Mouse (Mus musculus): ENCODE results near the gene Mipol1. TPM values are rescaled to one million over a fixed set of nuclear protein-coding genes. Genes with fewer than 3 reads are reported as not detected.
A peak's percentile ranks its signal among the peaks of the same experiment; 100 is the strongest.

Gene Mipol1
- polyA plus RNA-seq, 1 experiment from 2014 or later = 4.8 TPM

DNA sequence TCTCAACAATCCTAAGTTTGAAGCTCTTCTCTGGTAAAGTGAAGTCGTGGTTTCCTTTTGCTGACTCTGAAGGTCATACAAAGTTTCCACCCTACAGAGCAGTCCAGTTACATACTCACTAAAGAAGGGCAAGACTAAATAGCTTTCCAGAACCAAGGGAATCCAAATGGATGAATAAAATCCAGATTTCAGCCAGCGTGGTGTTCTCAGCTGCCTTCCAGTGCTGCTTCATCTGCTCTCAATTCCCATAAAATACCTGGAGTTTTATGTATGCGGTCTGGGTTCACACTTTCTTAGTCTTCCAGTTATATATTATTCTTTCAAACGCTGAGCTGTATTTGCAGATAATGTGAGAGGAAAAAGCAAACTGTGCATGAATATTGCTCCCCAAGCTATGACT lies 280.9 kb downstream of the Mipol1 start:
- Histone ChIP-seq H3K4me1 (replicated peaks) (no peaks in the 10 kb centered on the region), H3K4me3 (no peak overlapping the region), H3K4me2 (no peak overlapping the region), H3K27me3 (peaks cover 3% of the 10 kb centered on the region; the same call in 1 of the 2 replicates), H3K9me3 (no peaks in the 10 kb centered on the region), H3K27ac (replicated peaks) (no peak overlapping the region), H3K36me3 (no peaks in the 10 kb centered on the region), H3K9ac (no peak overlapping the region)
- WGBS = 84% methylated on average over 4 of the region's 4 CpGs
- no peak for ATAC-seq (ENCODE audit: low read depth)

DNA sequence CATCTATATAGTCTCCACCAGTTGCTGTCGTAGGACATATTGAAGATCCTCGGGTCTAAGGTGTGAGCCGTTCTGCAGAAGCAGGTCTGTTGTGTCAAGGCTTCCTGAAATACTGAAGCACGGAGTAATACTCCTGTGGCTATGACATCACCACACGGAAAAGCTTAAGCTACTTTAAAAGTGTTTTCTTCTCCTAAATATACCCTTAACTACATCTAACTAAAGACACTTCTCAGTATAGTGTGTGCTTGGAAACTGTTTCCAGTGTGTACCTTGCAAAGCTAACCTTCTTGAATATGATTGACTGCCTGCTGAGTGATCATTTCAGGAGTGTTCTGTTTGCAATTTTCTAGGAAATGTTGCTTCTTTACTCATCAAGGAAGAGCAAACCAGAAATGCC lies 281.3 kb downstream of the Mipol1 start:
- Histone ChIP-seq H3K36me3 (no peaks in the 10 kb centered on the region), H3K4me2 (no peak overlapping the region), H3K9me3 (no peaks in the 10 kb centered on the region), H3K4me1 (replicated peaks) (no peaks in the 10 kb centered on the region), H3K27me3 (peaks cover 3% of the 10 kb centered on the region; the same call in 1 of the 2 replicates), H3K27ac (replicated peaks) (no peak overlapping the region), H3K4me3 (no peak overlapping the region), H3K9ac (no peak overlapping the region)
- ATAC-seq (ENCODE audit: low read depth) = no peak
- whole genome bisulfite sequencing = 83% methylated on average over 5 of the region's 5 CpGs

DNA sequence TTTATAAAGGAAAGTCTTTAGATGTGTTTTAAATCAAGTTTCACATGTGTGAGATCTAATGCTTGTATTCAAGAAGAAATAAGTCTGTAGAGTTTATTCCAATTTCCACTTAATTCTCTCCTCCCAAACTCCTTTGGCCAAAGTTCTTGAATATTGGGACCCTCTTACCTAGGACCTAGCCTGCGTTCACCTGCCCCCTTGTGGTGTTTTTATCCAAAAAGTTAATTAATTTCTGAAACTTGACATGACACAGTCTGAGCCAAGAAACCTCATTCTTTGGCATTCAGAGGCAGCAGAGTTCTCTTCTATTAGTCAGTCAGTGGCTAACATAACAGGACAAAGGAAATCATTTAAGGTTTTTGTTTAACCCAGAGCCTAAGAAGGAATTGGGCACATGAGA lies 284.3 kb downstream of the Mipol1 start:
- H3K4me3 ChIP-seq = no peak overlapping the region
- 75% methylated on average over 1 of the region's 1 CpGs for WGBS
- H3K27me3 ChIP-seq = peaks cover 3% of the 10 kb centered on the region; the same call in 1 of the 2 replicates
- H3K4me1 ChIP-seq (replicated peaks) = no peaks in the 10 kb centered on the region
- no peaks in the 10 kb centered on the region for H3K36me3 ChIP-seq
- H3K27ac ChIP-seq (replicated peaks) = no peak overlapping the region
- no peaks in the 10 kb centered on the region for H3K9me3 ChIP-seq
- H3K4me2 ChIP-seq = no peak overlapping the region
- H3K9ac ChIP-seq = no peak overlapping the region
- ATAC-seq (ENCODE audit: low read depth) = no peak

DNA sequence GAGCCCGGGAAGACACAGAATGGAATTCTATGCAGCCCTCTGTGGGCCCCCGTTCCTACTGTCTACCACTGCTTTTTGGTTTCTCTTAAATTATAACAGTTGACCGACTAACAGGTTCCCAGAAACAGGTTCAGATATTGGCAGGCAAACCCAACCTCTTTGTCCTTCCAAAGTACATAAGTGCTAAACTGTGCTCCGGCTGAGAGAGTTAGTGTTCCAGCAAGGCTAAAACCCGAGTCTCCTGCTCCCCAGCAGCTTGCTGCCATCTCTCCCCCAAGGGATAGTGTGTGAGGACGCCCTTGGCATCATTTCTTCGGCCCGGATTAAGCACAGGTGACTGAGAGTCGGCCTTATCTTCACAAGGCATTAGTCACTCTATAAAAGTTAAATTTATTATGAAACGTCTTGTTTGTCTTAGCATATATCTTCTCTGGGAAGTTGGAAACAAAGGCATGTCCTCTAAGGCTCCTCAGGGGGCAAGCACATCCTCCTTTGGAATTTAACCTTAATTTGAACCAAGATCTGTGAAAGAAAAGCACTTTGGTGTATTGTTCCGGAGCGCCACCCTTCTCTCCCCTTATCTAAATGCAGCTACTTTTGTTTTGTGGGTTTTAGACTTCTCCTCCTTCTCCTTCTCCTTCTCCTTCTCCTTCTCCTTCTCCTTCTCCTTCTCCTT lies 285.6 kb downstream of the Mipol1 start:
- H3K9ac ChIP-seq = no peak overlapping the region
- no peaks in the 10 kb centered on the region for H3K4me1 ChIP-seq (replicated peaks)
- WGBS = 39% methylated on average over 12 of the region's 12 CpGs
- no peak overlapping the region for H3K4me3 ChIP-seq
- H3K27ac ChIP-seq (replicated peaks) = no peak overlapping the region
- no peak for ATAC-seq (ENCODE audit: low read depth)
- H3K4me2 ChIP-seq = no peak overlapping the region
- H3K36me3 ChIP-seq = no peaks in the 10 kb centered on the region
- no peaks in the 10 kb centered on the region for H3K9me3 ChIP-seq
- peaks cover 3% of the 10 kb centered on the region; the same call in 1 of the 2 replicates for H3K27me3 ChIP-seq

DNA sequence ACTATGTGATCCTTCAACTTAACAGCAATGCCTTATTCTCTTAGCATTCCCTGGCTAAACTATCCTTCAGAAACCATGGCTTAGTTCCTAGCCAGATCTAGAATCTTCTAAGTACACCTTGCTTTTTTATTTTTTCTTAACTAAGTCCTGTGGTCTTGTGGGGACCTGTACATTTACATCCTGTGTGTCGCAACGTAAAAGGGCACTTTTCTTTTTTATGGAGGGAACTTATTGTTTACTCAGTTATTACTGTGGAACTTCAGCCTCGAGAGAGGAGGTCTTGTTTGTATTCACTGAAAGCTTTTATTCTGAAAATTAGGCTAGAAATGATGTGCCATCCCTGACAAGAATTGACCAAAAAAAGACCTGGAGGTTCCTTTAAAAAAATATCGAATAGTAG lies 298.1 kb downstream of the Mipol1 start:
- no peak for ATAC-seq (ENCODE audit: low read depth)
- Histone ChIP-seq H3K9me3 (no peaks in the 10 kb centered on the region), H3K27me3 (peaks cover 71% of the 10 kb centered on the region), H3K27ac (replicated peaks) (no peak overlapping the region), H3K4me1 (replicated peaks) (peaks cover 5% of the 10 kb centered on the region; the same call in 1 of the 2 replicates), H3K4me3 (no peak overlapping the region), H3K9ac (no peak overlapping the region), H3K4me2 (no peak overlapping the region), H3K36me3 (no peaks in the 10 kb centered on the region)
- 82% methylated on average over 4 of the region's 4 CpGs for WGBS

DNA sequence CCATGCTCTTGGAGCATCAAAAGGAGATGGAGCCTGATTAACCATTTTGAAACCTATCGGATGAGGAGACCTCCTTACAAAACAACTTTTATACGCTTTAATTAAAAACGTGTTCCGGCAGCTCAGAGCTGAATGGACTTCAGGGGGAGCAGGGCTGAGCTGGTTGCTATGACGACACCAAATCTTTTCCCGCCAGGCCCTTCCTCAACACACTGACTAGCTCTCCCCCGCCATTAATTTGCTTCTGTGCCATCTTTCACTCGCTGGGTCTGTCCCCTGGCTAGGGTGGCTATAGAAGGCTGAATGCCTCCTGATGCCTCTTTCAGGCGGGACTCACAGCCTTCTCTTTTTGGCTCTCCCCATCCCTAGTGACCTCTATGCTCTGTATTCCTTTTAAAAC lies 300.2 kb downstream of the Mipol1 start:
- H3K4me1 ChIP-seq (replicated peaks) = peaks cover 13% of the 10 kb centered on the region
- no peaks in the 10 kb centered on the region for H3K36me3 ChIP-seq
- WGBS = 8% methylated on average over 9 of the region's 9 CpGs
- H3K9me3 ChIP-seq = no peaks in the 10 kb centered on the region
- no peak overlapping the region for H3K27ac ChIP-seq (replicated peaks)
- no peak overlapping the region for H3K4me3 ChIP-seq
- no peak overlapping the region for H3K9ac ChIP-seq
- H3K4me2 ChIP-seq = no peak overlapping the region
- H3K27me3 ChIP-seq = peaks cover 89% of the 10 kb centered on the region
- 0 out of 2 replicates have a peak, but pooled peaks have one; percentile 70 for ATAC-seq (ENCODE audit: low read depth)

DNA sequence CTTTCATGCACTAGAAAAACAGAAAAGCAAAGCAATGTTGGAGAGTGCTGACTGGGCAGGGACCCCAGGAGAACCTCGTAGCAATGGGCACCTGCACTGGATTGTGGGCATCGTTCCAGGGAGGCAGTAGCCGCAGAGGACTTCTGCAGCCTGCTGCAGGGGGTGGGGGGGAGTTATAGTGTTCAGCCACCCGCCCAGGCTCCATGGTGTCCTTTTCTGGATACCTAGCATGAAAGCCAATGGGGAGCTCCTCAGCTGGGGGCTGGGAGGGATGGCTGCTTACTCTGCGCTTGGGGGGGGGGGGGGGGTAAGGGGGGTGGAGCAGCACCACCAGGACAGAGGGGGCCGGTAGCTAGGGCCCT lies 304.3 kb downstream of the Mipol1 start:
- ATAC-seq (ENCODE audit: low read depth) = peak; percentile 30; the same call in 1 of the 2 replicates

DNA sequence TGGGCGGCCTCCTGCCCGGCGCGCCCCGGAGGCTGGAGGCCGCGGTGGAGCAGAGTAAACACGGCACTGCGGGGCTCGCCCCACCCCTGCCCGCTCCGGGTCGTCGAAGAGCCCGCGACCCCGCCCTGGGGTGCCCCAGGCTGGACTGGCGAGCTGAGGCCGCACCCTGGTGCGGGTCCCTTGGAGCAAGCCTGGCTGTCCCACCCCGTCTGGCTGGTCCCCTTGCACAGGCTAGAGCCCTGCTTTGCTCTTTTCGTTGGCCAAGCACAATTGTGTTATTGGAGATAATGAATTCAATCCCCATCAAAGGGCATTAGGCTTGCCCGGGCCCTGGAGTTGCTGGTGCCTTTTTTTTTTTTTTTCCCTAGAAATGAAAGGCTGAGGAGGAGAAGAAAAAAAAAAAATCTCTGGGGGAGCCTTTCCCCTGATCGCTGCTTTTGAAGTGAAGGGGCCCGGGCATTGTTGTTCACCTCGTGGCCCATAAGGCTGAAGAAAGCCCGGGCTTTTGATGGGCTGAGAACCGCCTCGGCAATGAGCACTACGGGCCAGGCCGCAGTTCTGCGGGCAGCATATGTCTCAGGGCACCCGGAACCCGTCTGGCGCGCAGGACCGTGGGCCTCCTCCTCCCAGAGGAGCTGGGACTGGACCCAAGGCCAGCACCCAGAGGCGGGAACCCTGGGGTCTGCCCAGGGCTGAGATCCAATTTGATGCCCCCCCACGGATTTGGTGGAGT lies 304.8 kb downstream of the Mipol1 start:
- H3K36me3 ChIP-seq = no peaks in the 10 kb centered on the region
- peak; percentile 44 for ATAC-seq (ENCODE audit: low read depth)
- H3K9me3 ChIP-seq = no peaks in the 10 kb centered on the region
- WGBS = under 1% methylated on average over 39 of the region's 39 CpGs
- H3K9ac ChIP-seq = no peak overlapping the region
- peaks cover 22% of the 10 kb centered on the region for H3K4me1 ChIP-seq (replicated peaks)
- H3K27ac ChIP-seq (replicated peaks) = no peak overlapping the region
- H3K4me3 ChIP-seq = no peak overlapping the region
- H3K27me3 ChIP-seq = peaks cover 97% of the 10 kb centered on the region
- H3K4me2 ChIP-seq = no peak overlapping the region

More for the DNA sequence above, 304.3 kb downstream of the Mipol1 start:
- H3K27me3 ChIP-seq = peaks cover 97% of the 10 kb centered on the region
- H3K27ac ChIP-seq (replicated peaks) = no peak overlapping the region
- no peak overlapping the region for H3K4me2 ChIP-seq
- WGBS = 1% methylated on average over 6 of the region's 6 CpGs
- H3K4me1 ChIP-seq (replicated peaks) = peaks cover 22% of the 10 kb centered on the region
- no peaks in the 10 kb centered on the region for H3K9me3 ChIP-seq
- no peaks in the 10 kb centered on the region for H3K36me3 ChIP-seq
- H3K4me3 ChIP-seq = no peak overlapping the region
- no peak overlapping the region for H3K9ac ChIP-seq

DNA sequence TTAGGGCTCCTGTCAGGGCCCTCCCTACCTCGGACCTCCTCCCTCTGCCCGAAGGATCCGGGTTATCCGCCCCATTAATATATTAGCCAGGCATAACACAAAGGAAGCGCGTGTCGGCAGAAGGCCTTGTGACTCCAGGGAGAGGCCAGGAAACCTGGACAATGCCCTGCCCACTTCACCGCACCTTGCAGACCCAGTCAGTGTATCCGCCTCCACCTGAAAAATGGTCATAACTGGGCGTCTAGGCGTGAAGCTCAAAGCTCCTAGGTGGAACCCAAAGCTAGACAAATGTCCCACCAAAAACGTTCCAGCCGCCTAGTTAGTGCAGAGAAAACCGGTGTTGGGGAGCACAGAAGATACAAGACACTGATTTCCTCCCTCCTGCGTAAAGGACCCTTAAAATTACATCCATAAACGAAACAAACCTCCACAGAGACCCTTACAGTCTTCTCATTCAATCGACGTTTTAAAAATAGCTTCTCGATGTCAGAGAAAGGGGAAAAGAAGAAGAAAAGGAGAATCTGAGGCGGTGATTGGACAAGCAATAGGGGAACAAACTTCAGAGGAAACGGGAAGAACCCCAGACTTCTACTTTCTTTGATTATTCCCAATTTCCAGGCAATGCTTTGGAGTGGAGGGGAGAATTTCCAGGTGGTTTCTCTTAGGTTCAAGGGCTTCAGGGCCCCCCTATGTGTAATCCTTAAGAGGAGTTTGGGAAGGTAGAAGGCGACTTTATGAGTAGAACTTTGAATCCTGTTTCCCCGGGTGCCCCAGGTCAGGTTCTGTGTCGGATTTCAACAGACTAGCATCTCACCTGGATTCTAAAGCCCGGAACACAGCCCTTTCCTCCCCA lies 306.1 kb downstream of the Mipol1 start:
- ATAC-seq (ENCODE audit: low read depth) = no peak
- H3K27me3 ChIP-seq = peaks cover 94% of the 10 kb centered on the region
- H3K27ac ChIP-seq (replicated peaks) = no peak overlapping the region
- H3K4me3 ChIP-seq = no peak overlapping the region
- H3K36me3 ChIP-seq = no peaks in the 10 kb centered on the region
- H3K9ac ChIP-seq = no peak overlapping the region
- no peak overlapping the region for H3K4me2 ChIP-seq
- H3K9me3 ChIP-seq = no peaks in the 10 kb centered on the region
- peaks cover 16% of the 10 kb centered on the region for H3K4me1 ChIP-seq (replicated peaks)
- WGBS = 2% methylated on average over 25 of the region's 25 CpGs

DNA sequence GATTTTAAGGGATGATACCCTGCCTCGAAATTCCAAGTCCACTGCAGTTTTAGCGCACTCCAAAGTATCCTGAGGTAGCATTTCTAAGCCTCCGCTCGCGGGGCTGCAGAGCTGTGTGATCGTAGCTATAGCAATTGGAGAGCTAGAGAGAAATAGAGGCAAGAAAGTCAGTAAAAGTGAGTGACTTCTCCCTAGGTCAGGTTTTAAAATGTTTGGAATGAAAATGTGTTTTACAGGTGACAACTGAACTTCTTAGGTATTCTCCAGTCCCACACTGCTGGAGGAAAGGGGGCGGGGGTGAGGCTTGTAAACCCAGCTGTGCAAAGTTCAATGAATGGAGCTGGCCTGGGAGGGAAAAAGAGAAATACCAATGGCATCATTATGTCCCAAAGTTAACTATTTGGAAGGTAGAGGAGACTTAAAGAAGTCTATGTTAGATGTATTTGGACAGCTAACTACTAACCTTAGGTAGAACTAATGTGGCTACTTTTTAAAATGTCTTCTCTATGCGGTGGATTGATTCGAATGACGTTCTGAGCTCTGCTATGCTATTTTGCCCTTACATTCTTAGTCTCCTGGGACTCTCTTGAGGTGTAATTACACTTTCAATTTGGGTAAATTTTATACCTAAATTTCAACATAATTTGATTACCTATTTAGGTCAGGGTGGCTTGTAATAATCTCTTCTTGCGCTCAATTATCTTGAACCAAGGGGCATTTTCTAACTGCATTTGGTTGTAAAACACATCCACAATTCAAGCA lies 306.9 kb downstream of the Mipol1 start:
- Histone ChIP-seq H3K36me3 (no peaks in the 10 kb centered on the region), H3K27me3 (peaks cover 94% of the 10 kb centered on the region), H3K4me2 (no peak overlapping the region), H3K4me3 (no peak overlapping the region), H3K27ac (replicated peaks) (no peak overlapping the region), H3K9ac (no peak overlapping the region), H3K9me3 (no peaks in the 10 kb centered on the region), H3K4me1 (replicated peaks) (peaks cover 18% of the 10 kb centered on the region)
- WGBS = 3% methylated on average over 11 of the region's 11 CpGs
- ATAC-seq (ENCODE audit: low read depth) = no peak

DNA sequence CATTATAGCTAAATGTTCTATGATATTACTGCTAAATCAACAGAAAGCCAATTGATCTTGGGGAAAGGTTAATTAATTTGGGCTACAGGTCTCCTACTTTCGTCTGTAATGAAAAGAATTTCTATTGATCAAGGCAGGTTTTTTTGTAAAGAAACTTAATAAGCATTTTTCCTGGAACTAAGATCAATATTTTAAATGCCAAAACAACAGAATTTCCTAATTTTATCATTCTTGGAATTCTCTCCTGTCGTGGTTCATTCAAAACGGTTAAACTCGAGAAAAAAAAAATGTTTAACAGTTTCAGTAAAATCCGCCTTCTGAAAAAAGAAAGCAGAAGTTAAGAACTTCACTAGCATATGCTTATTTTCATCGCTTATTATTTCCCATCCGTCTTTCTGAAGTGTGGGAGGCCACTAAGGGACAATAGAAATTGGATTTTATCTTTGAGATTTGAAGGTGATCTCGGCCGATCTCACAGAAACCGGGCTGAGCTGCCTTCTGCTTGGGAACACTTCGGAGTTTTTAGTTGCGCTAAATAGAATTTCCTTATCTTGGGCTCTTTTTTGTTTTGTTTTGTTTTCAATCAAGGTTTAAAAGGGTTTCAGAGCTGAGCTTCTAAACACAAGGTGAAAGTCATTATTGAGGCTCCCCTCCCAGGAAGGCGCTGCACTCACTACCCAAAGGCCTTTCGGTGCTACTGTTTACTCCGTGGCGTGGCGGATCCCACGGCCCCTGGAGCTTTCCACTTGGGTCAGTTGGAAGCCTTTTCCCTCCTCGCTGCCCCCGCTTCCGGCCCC lies 307.8 kb downstream of the Mipol1 start:
- ATAC-seq (ENCODE audit: low read depth) = no peak
- H3K4me2 ChIP-seq = peak overlapping the region; percentile 42
- no peaks in the 10 kb centered on the region for H3K36me3 ChIP-seq
- no peak overlapping the region for H3K27ac ChIP-seq (replicated peaks)
- H3K4me3 ChIP-seq = peak overlapping the region; percentile 27; the same call in 1 of the 2 replicates
- peaks cover 27% of the 10 kb centered on the region for H3K4me1 ChIP-seq (replicated peaks)
- no peaks in the 10 kb centered on the region for H3K9me3 ChIP-seq
- H3K27me3 ChIP-seq = peaks cover 94% of the 10 kb centered on the region
- WGBS = 1% methylated on average over 21 of the region's 21 CpGs
- H3K9ac ChIP-seq = 0 out of 2 replicates have a peak overlapping the region, but pooled peaks have one; percentile 12

All from neural tube, embryonic 13.5 days (tissue).